Mouse (Mus musculus) megakaryocyte, embryonic 14.5 days (primary cell): ENCODE data around the gene Mettl25.

Source experiments
- FLI1 ChIP-seq: IDR thresholded peaks from 2 replicates; pipeline ENCODE4 v1.6.1; 2012; ENCODE audit warnings: low read length, inconsistent platforms, mixed read lengths
- GATA1 ChIP-seq: IDR thresholded peaks from 3 replicates; pipeline ENCODE4 v1.6.1; 2012; ENCODE audit warnings: mixed read lengths, low read length, inconsistent platforms, borderline replicate concordance

DNA sequence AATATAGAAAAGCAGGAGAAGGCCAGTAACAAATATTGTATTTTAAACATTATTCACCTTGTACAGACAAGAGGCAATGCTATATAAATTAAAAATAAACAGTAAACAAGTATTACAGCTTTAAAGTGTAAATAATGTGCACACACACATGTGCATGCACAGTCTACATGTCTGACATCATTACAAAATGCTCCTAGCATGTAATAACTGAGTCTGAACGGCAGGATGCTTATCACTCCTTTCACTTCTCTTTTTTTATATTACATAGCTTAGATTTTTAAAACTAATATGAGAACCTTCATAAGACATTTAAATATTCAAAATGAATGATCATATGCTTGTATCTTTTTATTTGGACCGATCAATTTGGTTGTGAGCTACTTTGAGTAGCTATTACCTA, 77.2 kb downstream of the Mettl25 start:
- no peak for TF ChIP-seq GATA1
- no peak for TF ChIP-seq FLI1
